Mouse (Mus musculus) left cerebral cortex, adult 11 months (tissue): ENCODE results near the gene Olfr1443.
"Not testable (repeated sequence)": the region's sequence is repeated elsewhere in the genome, so short reads cannot be mapped to it uniquely, and the experiment has no call there.

ENCODE experiments used
- DNase-seq: peaks from one replicate; pipeline ENCODE4 v3.0.0; 2022; ENCODE audit warnings: low spot score

Olfr1443 gene

GRCm38 (mm10) chr19:12677812-12678211 is at the start of gene Olfr1443:
Gene Olfr1443 (plus strand): TSS chr19:12678112.
- DNase-seq, result no peak

- DNase-seq, result no peak
These were observed 44.7 kb upstream of the Olfr1443 start, which contains the start of gene Glyat for GRCm38 (mm10) chr19:12633176-12633575. Gene Glyat (plus strand): TSS chr19:12633308.

DNA sequence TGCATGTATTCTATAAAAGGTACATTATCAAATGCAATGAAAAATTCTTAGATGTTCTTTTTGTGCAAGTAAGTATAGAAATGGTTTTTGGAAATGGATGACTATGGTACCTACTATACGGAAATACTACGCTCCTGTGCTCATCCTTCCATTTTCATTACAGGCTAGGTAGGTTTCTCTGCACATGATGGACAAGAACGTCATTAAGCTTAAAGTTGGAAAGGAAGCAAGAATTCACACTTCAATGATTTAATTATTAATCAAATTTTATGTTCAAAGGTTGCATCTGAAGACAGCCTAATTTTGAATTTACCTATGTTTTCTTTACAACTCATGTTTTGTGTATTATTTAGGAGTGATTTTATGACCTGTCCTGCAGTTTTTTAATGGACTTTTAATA is 43.7 kb upstream of the Olfr1443 start:
- no peak for DNase-seq

DNA sequence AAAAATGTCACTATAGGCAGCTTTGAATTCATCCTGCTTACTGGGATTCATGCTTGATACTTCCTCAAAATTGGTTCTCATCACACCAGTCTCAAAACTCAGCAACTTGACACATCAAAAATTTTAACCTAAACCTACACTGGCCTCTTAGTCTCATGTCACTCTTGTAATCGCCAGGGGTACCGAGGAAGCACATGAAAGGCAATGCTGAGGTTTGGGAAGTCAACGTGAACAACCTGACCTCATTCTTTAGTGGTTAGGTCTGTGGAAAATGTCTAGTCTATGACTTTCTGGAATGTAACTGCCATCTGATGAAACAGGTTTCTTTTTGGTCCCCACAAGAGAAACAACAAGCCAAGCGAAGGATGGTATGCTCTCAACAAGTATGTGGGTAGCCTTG is 42.9 kb upstream of the Olfr1443 start:
- no peak for DNase-seq

GRCm38 (mm10) chr19:12636863-12637262 is 41.0 kb upstream of the Olfr1443 start:
- no peak for DNase-seq

DNA sequence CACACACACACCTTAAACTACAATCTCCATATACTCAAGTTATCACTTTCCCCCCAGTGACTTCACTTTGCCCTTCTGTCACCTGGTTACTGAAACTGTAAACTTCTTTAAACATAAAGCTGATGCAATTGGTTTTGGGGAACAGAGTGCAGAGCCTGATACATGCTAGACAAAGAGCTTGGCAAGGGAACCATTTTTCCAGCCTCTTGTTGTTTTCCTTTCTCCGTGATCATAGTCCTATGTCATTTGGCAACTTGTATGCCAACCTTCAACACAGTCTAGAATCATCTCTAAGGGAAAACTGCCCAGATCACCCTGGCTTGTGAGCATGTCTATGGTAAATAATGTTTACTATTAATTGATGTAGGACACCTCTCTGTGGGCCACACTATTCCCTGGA is 39.9 kb upstream of the Olfr1443 start:
- no peak for DNase-seq

GRCm38 (mm10) chr19:12649511-12649910 is 28.4 kb upstream of the Olfr1443 start:
- DNase-seq, result no peak

- DNase-seq, result no peak
These were observed 11.8 kb upstream of the Olfr1443 start for GRCm38 (mm10) chr19:12666156-12666555.

GRCm38 (mm10) chr19:12668601-12669000 is 9.3 kb upstream of the Olfr1443 start:
- DNase-seq, result not testable (repeated sequence)

GRCm38 (mm10) chr19:12670139-12670538 is 7.8 kb upstream of the Olfr1443 start, which contains the start of gene Olfr1442:
Gene Olfr1442 (plus strand): TSS chr19:12670439.
- DNase-seq, result no peak

GRCm38 (mm10) chr19:12671051-12671450 is 6.9 kb upstream of the Olfr1443 start:
- DNase-seq, result no peak

DNA sequence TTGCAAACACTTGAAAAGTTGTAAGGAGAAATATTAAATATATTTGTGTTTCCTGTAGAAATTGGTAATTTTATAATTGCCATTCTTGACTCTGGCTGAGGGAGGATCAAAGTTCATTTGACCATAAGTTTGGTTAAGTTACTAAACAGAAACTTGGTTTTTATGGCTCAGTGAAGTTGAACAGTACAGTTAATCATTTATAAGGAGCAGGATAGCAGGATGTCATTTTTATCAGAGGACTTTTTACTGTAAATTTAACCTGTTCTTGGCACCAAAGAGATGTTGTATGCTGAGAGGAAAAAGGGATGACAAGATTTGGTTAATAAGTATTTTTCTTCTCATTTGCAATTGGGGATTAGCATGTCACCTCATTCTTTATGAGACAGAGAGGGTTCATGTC is 6.7 kb downstream of the Olfr1443 start:
- DNase-seq, result no peak

DNA sequence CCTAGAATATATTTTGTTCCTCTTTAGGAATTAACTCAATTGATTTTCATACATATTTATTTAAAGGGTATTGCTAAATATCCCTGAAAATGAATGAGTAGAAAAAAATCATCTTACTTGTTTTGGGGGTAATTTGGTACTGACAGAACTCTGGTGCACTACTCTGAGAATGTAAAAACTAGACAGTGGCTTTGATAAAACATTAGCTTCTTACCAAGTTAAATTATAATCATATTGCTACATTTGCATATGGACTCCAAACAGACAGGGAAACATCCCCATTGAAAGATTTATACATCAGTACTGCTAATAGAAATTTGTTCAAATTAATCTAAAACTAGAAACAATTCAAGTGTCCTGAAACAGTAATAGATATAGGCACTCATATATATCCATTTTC is 7.3 kb downstream of the Olfr1443 start:
- DNase-seq, result no peak

DNA sequence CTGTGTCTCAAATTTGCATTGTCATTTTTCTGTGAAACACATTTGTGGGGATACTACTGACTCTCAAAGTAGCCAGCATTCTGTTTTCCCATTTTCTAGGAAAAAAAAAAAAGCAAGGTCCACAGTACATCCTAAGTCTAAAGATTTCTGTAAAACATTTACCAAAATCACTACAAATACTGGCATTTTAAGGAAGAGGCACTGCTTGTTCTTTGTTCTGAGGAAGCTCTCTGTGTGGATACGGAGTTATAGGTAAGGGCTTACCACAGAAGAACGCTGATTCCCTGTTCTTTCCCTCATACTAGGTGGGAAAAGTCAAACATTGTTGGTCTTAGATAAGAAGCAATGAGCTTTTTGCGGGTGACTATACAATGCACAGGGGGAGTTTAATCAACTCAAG is 17.7 kb downstream of the Olfr1443 start, which contains the start of gene Keg1:
Keg1 (plus strand) TSS at position 197 of the 400 bp plus-strand sequence.
- no peak for DNase-seq

GRCm38 (mm10) chr19:12696221-12696620 is 18.3 kb downstream of the Olfr1443 start:
- DNase-seq, result no peak

- DNase-seq, result no peak
These were observed 30.5 kb downstream of the Olfr1443 start for GRCm38 (mm10) chr19:12708458-12708857.

- DNase-seq, result no peak
These were observed 31.1 kb downstream of the Olfr1443 start for GRCm38 (mm10) chr19:12708986-12709385.

- DNase-seq, result no peak
These were observed 41.3 kb downstream of the Olfr1443 start for GRCm38 (mm10) chr19:12719189-12719588.

DNA sequence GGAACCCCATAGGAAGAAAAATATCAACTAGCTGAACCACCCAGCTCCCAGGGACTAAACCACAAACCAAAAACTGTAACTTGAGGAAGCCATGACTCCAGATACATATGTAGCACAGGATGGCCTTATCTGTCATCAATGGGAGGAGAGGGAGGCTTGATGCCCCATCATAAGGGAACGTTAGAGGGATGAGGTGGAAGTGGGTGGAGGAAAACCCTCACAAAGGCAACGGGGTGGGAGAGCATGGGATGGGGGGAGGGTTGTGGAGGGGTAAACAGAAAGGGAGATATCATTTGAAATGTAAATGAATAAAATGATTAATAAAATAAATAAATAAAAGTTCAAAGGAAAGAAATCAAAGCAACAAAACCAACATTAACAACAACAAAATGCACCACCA is 42.6 kb downstream of the Olfr1443 start:
- no peak for DNase-seq

DNA sequence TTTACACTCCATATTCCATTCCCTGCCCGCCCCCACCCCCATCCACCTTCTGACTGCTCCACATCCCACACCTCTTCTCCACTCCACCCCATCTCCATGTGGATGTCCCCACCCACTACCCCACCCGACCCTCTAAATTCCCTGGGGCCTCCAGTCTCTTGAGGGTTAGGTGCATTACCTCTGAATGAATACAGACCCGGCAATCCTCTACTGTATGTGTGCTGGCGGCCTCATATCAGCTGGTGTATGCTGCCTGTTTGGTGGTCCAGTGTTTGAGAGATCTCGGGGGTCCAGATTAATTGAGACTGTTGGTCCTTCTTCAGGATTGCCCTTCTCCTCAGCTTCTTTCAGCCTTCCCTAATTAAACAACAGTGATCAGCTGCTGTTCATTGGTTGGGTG is 43.0 kb downstream of the Olfr1443 start:
- not testable (repeated sequence) for DNase-seq

GRCm38 (mm10) chr19:12721596-12721995 is 43.7 kb downstream of the Olfr1443 start:
- DNase-seq, result not testable (repeated sequence)

- no peak for DNase-seq
These were observed 44.4 kb downstream of the Olfr1443 start for GRCm38 (mm10) chr19:12722308-12722707.

DNA sequence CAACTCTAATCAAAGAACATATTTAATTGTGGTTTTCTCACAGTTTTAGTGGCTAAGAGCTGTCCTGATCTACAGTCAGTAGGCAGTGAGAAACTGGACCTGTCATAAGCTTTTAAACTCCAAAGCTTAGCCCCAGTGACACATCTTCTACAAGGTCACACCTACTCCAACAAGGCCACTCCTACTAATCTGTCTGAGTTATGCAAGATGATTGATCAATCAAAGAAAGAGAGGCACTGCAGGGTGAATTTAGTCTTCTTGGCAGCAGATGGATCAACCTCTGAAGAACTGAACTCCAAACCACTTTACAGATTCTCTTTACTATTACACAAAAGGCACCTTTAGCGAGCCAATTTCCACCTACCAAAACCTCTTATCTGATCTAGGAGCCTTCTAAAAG is 47.9 kb downstream of the Olfr1443 start:
- no peak for DNase-seq

GRCm38 (mm10) chr19:12731036-12731435 is 53.1 kb downstream of the Olfr1443 start:
- no peak for DNase-seq

DNA sequence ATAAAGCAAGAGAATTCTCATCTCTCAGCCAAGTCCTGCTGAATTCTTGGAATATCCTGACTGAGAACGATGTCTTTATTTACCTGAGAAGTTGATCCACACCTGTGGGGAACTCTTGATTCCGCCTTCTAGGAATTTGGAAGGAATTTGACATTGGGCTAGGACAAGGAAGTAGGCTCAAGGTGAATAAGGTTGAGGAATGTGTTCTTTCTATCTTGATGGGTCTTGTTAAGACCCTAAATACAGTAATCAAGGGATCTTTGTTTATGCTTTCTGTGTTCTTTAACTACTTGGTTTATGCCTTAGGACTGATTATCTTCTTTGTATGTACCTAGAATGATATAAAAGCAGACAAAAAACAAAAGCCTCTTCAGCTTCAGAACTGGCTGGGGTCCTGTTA is 54.0 kb downstream of the Olfr1443 start:
- DNase-seq, result no peak
